Mouse (Mus musculus) lung, adult 2 months (tissue): ENCODE measurements around the gene Erbb2.

ENCODE experiments used
- CTCF ChIP-seq: fragments of 200-500 bp; IDR thresholded peaks from 2 replicates; pipeline ENCODE4 v1.5.1; 2011; ENCODE audit warnings: mild to moderate bottlenecking, low read length, control low read depth; ENCODE audit not compliant: insufficient read depth
- POLR2A ChIP-seq: fragments of 200-500 bp; IDR thresholded peaks from 2 replicates; pipeline ENCODE4 v1.6.1; 2011; ENCODE audit warnings: low read depth, mild to moderate bottlenecking, control low read depth, low read length, borderline replicate concordance; ENCODE audit errors: extremely low read depth

DNA sequence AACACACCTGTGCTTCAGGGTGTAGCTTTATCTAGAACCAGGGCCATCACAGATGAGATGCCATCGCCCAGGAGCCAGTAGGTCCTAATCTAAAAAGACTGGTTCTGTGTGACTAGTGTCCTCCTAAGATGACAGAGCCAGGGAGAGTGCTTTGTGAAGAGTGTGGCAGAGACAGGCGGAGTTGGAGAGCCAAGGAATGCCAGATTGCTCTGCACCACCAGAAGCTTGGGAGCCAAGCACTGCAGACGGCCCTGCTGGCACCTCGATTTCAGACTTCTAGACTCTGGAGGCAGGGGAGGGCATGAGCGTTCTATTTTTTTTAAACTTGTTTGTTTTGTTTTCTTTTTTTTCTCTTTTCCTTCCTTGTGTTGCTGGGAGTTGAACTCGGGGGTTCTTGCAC is 42.9 kb upstream of the Erbb2 start:
- TF ChIP-seq CTCF: no peak
- no peak for TF ChIP-seq POLR2A
